Mouse (Mus musculus) midbrain, embryonic 11.5 days (tissue): ENCODE measurements around the gene Alx1. TPM values are rescaled to one million over a fixed set of nuclear protein-coding genes. Genes with fewer than 3 reads are reported as not detected.

ENCODE experiments used
- ATAC-seq: fragments of 200-750 bp; cut with Nextera tagmentation; 2 replicates; pipeline ENCODE4 v1.8.0; 2017; ENCODE audit warnings: moderate TSS enrichment, moderate library complexity; ENCODE audit not compliant: low FRiP score
- DNase-seq: peaks from one replicate; pipeline ENCODE4 v3.0.0; 2015; ENCODE audit warnings: low spot score; ENCODE audit errors: missing footprints
- H3K27ac ChIP-seq: fragments of 300-500 bp; sonication (generic); 2 replicates; pipeline ENCODE4 v1.5.1; 2014; ENCODE audit warnings: low read depth, low read length
- H3K27me3 ChIP-seq: fragments of 300-500 bp; sonication (generic); 2 replicates; pipeline ENCODE4 v1.6.1; 2014; ENCODE audit warnings: mild to moderate bottlenecking, low read length, moderate library complexity, mixed read lengths; ENCODE audit not compliant: control insufficient read depth, insufficient read depth
- H3K36me3 ChIP-seq: fragments of 300-500 bp; sonication (generic); 2 replicates; pipeline ENCODE4 v1.6.1; 2014; ENCODE audit warnings: mild to moderate bottlenecking, low read length, moderate library complexity, mixed read lengths; ENCODE audit not compliant: control insufficient read depth, insufficient read depth
- H3K4me1 ChIP-seq: fragments of 300-500 bp; sonication (generic); 2 replicates; pipeline ENCODE4 v1.6.1; 2014; ENCODE audit warnings: low read length; ENCODE audit not compliant: control insufficient read depth, insufficient read depth
- H3K4me2 ChIP-seq: fragments of 300-500 bp; sonication (generic); 2 replicates; pipeline ENCODE4 v1.6.1; 2014; ENCODE audit warnings: mild to moderate bottlenecking, moderate library complexity
- H3K4me3 ChIP-seq: fragments of 300-500 bp; sonication (generic); 2 replicates; pipeline ENCODE4 v1.5.1; 2014; ENCODE audit warnings: low read depth, low read length
- H3K9ac ChIP-seq: fragments of 300-500 bp; sonication (generic); 2 replicates; pipeline ENCODE4 v1.6.1; 2014; ENCODE audit warnings: low read length
- H3K9me3 ChIP-seq: fragments of 300-500 bp; sonication (generic); 2 replicates; pipeline ENCODE4 v1.6.1; 2016; ENCODE audit warnings: low read length; ENCODE audit not compliant: control insufficient read depth
- WGBS: fragments of 180-500 bp; shearing (Covaris S2); extraction: QIAGEN DNeasy Blood & Tissue Kit; methylation state at CpG from one replicate; pipeline ENCODE4 v1.1.7; 2014; 5-methylcytosine and 5-hydroxymethylcytosine counted together
- polyA plus RNA-seq: library from polyadenylated mRNA; unstranded; fragments of >200 nt; fragmentation: Nextera tagmentation; extraction: Ambion mirVana; gene quantifications from 2 replicates; pipeline ENCODE4 v1.2.1, GENCODE M21; 2014

Gene Alx1
- polyA plus RNA-seq, 1 experiment from 2014 or later: 7.7 TPM

- peak overlapping the region; percentile 30 for H3K4me3 ChIP-seq
- WGBS: under 1% methylated on average over 15 of the region's 15 CpGs
- H3K9me3 ChIP-seq: no peaks in the 10 kb centered on the region
- peaks cover 63% of the 10 kb centered on the region for H3K27me3 ChIP-seq
- no peak; the same call in none of the 2 replicates for ATAC-seq
- H3K36me3 ChIP-seq: no peaks in the 10 kb centered on the region
- H3K4me1 ChIP-seq: peaks cover 2% of the 10 kb centered on the region; the same call in 1 of the 2 replicates
- no peak overlapping the region for H3K9ac ChIP-seq
- H3K27ac ChIP-seq: no peak overlapping the region
- DNase-seq: no peak
- peak overlapping the region; percentile 45 for H3K4me2 ChIP-seq
Observed at GRCm38 (mm10) chr10:103027931-103028252, 2.1 kb downstream of the Alx1 start.

DNA sequence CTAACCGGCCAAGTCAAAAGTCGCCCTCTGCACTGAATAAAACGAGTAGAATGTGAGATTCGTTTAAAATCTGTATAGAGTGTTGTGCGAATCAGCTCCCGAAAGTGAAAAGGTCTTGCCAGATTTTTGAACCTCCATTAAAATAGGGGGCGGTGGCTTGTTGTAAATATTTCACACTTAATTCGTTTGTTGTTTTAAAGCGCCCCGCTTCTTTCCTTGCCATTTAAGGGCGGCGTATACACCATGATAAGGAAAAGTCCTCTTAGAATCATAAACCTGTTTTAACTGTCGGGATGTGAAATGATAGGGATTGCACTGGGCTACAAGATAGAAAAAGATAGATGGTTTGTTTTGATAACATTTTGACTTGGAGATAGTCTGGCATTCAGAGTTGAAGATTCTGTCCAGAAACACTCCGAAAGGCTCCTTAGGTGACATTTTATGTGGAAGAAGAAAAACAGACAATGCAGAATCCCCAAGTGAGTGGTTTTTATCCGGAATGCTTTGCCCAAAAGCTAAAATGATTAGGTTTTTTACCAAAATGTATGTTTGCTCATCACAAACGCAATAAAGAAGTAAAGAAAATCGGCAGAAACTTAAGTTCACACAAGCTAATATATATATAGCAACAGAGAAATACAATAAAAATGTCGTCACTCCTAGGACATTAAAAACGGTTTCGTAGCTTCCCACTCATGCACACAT is 2.6 kb downstream of the Alx1 start:
- WGBS: under 1% methylated on average over 20 of the region's 20 CpGs
- H3K4me1 ChIP-seq: peaks cover 2% of the 10 kb centered on the region; the same call in 1 of the 2 replicates
- H3K4me2 ChIP-seq: no peak overlapping the region
- no peaks in the 10 kb centered on the region for H3K9me3 ChIP-seq
- ATAC-seq (no peak), DNase-seq (peak; percentile 96)
- H3K27ac ChIP-seq: no peak overlapping the region
- no peak overlapping the region for H3K9ac ChIP-seq
- H3K36me3 ChIP-seq: no peaks in the 10 kb centered on the region
- no peak overlapping the region; the same call in 1 of the 2 replicates for H3K4me3 ChIP-seq
- peaks cover 59% of the 10 kb centered on the region for H3K27me3 ChIP-seq

GRCm38 (mm10) chr10:103026636-103027225 is 3.3 kb downstream of the Alx1 start:
- Histone ChIP-seq H3K27ac (no peak overlapping the region), H3K27me3 (peaks cover 53% of the 10 kb centered on the region), H3K4me1 (peaks cover 2% of the 10 kb centered on the region; the same call in 1 of the 2 replicates), H3K9ac (no peak overlapping the region), H3K36me3 (no peaks in the 10 kb centered on the region), H3K9me3 (no peaks in the 10 kb centered on the region), H3K4me2 (peak overlapping the region; percentile 1; the same call in 1 of the 2 replicates), H3K4me3 (no peak overlapping the region; the same call in 1 of the 2 replicates)
- under 1% methylated on average over 17 of the region's 17 CpGs for WGBS
- DNase-seq (peak; percentile 96), ATAC-seq (no peak)

DNA sequence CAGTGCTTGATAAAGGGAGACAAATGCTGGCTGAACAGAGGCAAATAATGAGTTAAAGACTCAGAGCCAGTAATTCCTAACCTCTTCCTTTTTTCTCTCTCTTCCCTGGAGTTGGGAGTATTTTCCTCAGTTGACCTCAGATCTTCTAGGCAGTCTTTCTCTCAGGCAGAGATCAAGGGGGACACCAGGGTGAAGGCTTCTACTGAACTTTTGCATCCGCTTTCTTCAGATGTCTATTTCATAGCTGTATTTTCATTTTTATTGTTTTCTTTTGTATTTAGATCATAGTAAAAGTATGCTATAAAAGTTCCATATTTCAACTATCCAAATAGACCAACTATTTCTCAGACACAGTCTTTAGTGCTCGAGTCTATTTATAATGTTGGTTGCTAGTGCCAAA is 27.5 kb downstream of the Alx1 start:
- ATAC-seq: no peak
- DNase-seq: no peak

GRCm38 (mm10) chr10:103000902-103001301 is 29.1 kb downstream of the Alx1 start:
- H3K36me3 ChIP-seq: no peaks in the 10 kb centered on the region
- H3K27ac ChIP-seq: no peak overlapping the region
- no peaks in the 10 kb centered on the region for H3K27me3 ChIP-seq
- H3K4me2 ChIP-seq: no peak overlapping the region
- no peak for DNase-seq
- H3K4me1 ChIP-seq: no peaks in the 10 kb centered on the region
- H3K4me3 ChIP-seq: no peak overlapping the region
- H3K9ac ChIP-seq: no peak overlapping the region
- ATAC-seq: no peak
- H3K9me3 ChIP-seq: no peaks in the 10 kb centered on the region
- WGBS: 74% methylated on average over 8 of the region's 8 CpGs

More for the DNA sequence above, 27.5 kb downstream of the Alx1 start:
- no peaks in the 10 kb centered on the region for H3K4me1 ChIP-seq
- H3K27ac ChIP-seq: no peak overlapping the region
- H3K9me3 ChIP-seq: no peaks in the 10 kb centered on the region
- WGBS: 90% methylated on average over 2 of the region's 2 CpGs
- H3K4me2 ChIP-seq: no peak overlapping the region
- H3K36me3 ChIP-seq: no peaks in the 10 kb centered on the region
- no peaks in the 10 kb centered on the region for H3K27me3 ChIP-seq
- no peak overlapping the region for H3K9ac ChIP-seq
- H3K4me3 ChIP-seq: no peak overlapping the region

GRCm38 (mm10) chr10:102999584-102999983 is 30.4 kb downstream of the Alx1 start:
- Histone ChIP-seq H3K27me3 (no peaks in the 10 kb centered on the region), H3K27ac (no peak overlapping the region), H3K4me3 (no peak overlapping the region), H3K9ac (no peak overlapping the region), H3K36me3 (no peaks in the 10 kb centered on the region), H3K9me3 (no peaks in the 10 kb centered on the region), H3K4me1 (no peaks in the 10 kb centered on the region), H3K4me2 (no peak overlapping the region)
- ATAC-seq (no peak), DNase-seq (no peak)

GRCm38 (mm10) chr10:102975106-102975505 is 54.9 kb downstream of the Alx1 start:
- H3K27me3 ChIP-seq: no peaks in the 10 kb centered on the region
- no peak overlapping the region for H3K9ac ChIP-seq
- ATAC-seq (no peak), DNase-seq (no peak)
- no peaks in the 10 kb centered on the region for H3K36me3 ChIP-seq
- no peak overlapping the region for H3K27ac ChIP-seq
- 91% methylated on average over 5 of the region's 5 CpGs for WGBS
- no peak overlapping the region for H3K4me2 ChIP-seq
- no peaks in the 10 kb centered on the region for H3K4me1 ChIP-seq
- H3K4me3 ChIP-seq: no peak overlapping the region
- no peaks in the 10 kb centered on the region for H3K9me3 ChIP-seq

- Histone ChIP-seq H3K36me3 (no peaks in the 10 kb centered on the region), H3K9ac (no peak overlapping the region), H3K4me1 (no peaks in the 10 kb centered on the region), H3K4me3 (no peak overlapping the region), H3K4me2 (no peak overlapping the region), H3K9me3 (no peaks in the 10 kb centered on the region), H3K27ac (no peak overlapping the region), H3K27me3 (no peaks in the 10 kb centered on the region)
- no peak for ATAC-seq
- peak; percentile 86 for DNase-seq
- 87% methylated on average over 2 of the region's 2 CpGs for WGBS
Observed at GRCm38 (mm10) chr10:102959602-102960001, 70.4 kb downstream of the Alx1 start.
